Mouse (Mus musculus) forebrain, embryonic 12.5 days (tissue): ENCODE measurements at regions not wholly inside any gene's neighbourhood (a gene's known extent, or its start where the extent isn't known, plus 50 kb on each side); places are given as distances from the start of the nearest gene placed in this dataset.
"Not testable (repeated sequence)": the region's sequence is repeated elsewhere in the genome, so short reads cannot be mapped to it uniquely, and the experiment has no call there.

Source experiments
- ATAC-seq: fragments of 200-750 bp; cut with Nextera tagmentation; 2 replicates; pipeline ENCODE4 v1.8.0; 2017; ENCODE audit warnings: moderate TSS enrichment; ENCODE audit not compliant: low FRiP score
- H3K27ac ChIP-seq: fragments of 300-500 bp; sonication (generic); 2 replicates; pipeline ENCODE4 v1.5.1; 2016; ENCODE audit warnings: mild to moderate bottlenecking
- H3K27me3 ChIP-seq: fragments of 300-500 bp; sonication (generic); 2 replicates; pipeline ENCODE4 v1.6.1; 2016; ENCODE audit warnings: mild to moderate bottlenecking
- H3K36me3 ChIP-seq: fragments of 300-500 bp; sonication (generic); replicated peaks from 2 replicates; pipeline ENCODE4 v1.6.1; 2016; ENCODE audit warnings: mild to moderate bottlenecking
- H3K4me1 ChIP-seq: fragments of 300-500 bp; sonication (generic); 2 replicates; pipeline ENCODE4 v1.6.1; 2016
- H3K4me2 ChIP-seq: fragments of 300-500 bp; sonication (generic); 2 replicates; pipeline ENCODE4 v1.6.1; 2016; ENCODE audit warnings: mild to moderate bottlenecking, moderate library complexity
- H3K4me3 ChIP-seq: fragments of 300-500 bp; sonication (generic); replicated peaks from 2 replicates; pipeline ENCODE4 v1.5.1; 2016; ENCODE audit warnings: mild to moderate bottlenecking
- H3K9ac ChIP-seq: fragments of 300-500 bp; sonication (generic); 2 replicates; pipeline ENCODE4 v1.6.1; 2016; ENCODE audit warnings: mild to moderate bottlenecking
- H3K9me3 ChIP-seq: fragments of 300-500 bp; sonication (generic); 2 replicates; pipeline ENCODE4 v1.6.1; 2016
- WGBS: fragments of 180-500 bp; shearing (Covaris S2); methylation state at CpG from one replicate; pipeline ENCODE4 v1.1.7; 2016; 5-methylcytosine and 5-hydroxymethylcytosine counted together

GRCm38 (mm10) chr13:39425944-39426343, 465.3 kb upstream of the Slc35b3 start:
- Histone ChIP-seq H3K9me3 (no peaks in the 10 kb centered on the region), H3K27me3 (no peaks in the 10 kb centered on the region), H3K27ac (no peak overlapping the region), H3K36me3 (no peaks in the 10 kb centered on the region), H3K4me2 (no peak overlapping the region), H3K9ac (no peak overlapping the region), H3K4me1 (no peaks in the 10 kb centered on the region), H3K4me3 (no peak overlapping the region)
- no peak for ATAC-seq
- 70% methylated on average over 6 of the region's 6 CpGs for WGBS

- H3K9me3 ChIP-seq: no peaks in the 10 kb centered on the region
- H3K9ac ChIP-seq: no peak overlapping the region
- H3K36me3 ChIP-seq: no peaks in the 10 kb centered on the region
- no peaks in the 10 kb centered on the region for H3K4me1 ChIP-seq
- no peak overlapping the region for H3K4me3 ChIP-seq
- no peak for ATAC-seq
- no peak overlapping the region for H3K27ac ChIP-seq
- peaks cover 3% of the 10 kb centered on the region; the same call in 1 of the 2 replicates for H3K27me3 ChIP-seq
- WGBS: 56% methylated on average over 7 of the region's 7 CpGs
- no peak overlapping the region for H3K4me2 ChIP-seq
Measured at GRCm38 (mm10) chr13:39418127-39418526, 457.5 kb upstream of the Slc35b3 start.

- H3K9me3 ChIP-seq: no peaks in the 10 kb centered on the region
- ATAC-seq: no peak
- H3K36me3 ChIP-seq: no peaks in the 10 kb centered on the region
- WGBS: 50% methylated on average over 14 of the region's 14 CpGs
- no peaks in the 10 kb centered on the region for H3K4me1 ChIP-seq
- H3K4me2 ChIP-seq: no peak overlapping the region
- H3K4me3 ChIP-seq: no peak overlapping the region
- H3K9ac ChIP-seq: no peak overlapping the region
- peaks cover 12% of the 10 kb centered on the region for H3K27me3 ChIP-seq
- no peak overlapping the region for H3K27ac ChIP-seq
Measured at GRCm38 (mm10) chr13:39411471-39412251, 451.0 kb upstream of the Slc35b3 start.

- Histone ChIP-seq H3K4me1 (no peaks in the 10 kb centered on the region), H3K9me3 (no peaks in the 10 kb centered on the region), H3K27me3 (no peaks in the 10 kb centered on the region), H3K9ac (no peak overlapping the region), H3K36me3 (no peaks in the 10 kb centered on the region), H3K4me2 (no peak overlapping the region), H3K27ac (no peak overlapping the region), H3K4me3 (no peak overlapping the region)
- no peak for ATAC-seq
- 96% methylated on average over 3 of the region's 3 CpGs for WGBS
Measured at GRCm38 (mm10) chr13:39392589-39392988, 431.9 kb upstream of the Slc35b3 start.

- 88% methylated on average over 1 of the region's 1 CpGs for WGBS
- not testable (repeated sequence) for H3K4me1 ChIP-seq, H3K36me3 ChIP-seq, H3K4me2 ChIP-seq, H3K4me3 ChIP-seq, H3K9ac ChIP-seq, H3K9me3 ChIP-seq, H3K27me3 ChIP-seq, ATAC-seq, H3K27ac ChIP-seq
Measured at GRCm38 (mm10) chr13:39392151-39392550, 431.5 kb upstream of the Slc35b3 start.

- H3K36me3 ChIP-seq: no peaks in the 10 kb centered on the region
- H3K4me3 ChIP-seq: no peak overlapping the region
- ATAC-seq: no peak
- no peak overlapping the region for H3K4me2 ChIP-seq
- no peak overlapping the region for H3K9ac ChIP-seq
- no peaks in the 10 kb centered on the region for H3K4me1 ChIP-seq
- no peaks in the 10 kb centered on the region for H3K9me3 ChIP-seq
- no peak overlapping the region for H3K27ac ChIP-seq
- H3K27me3 ChIP-seq: no peaks in the 10 kb centered on the region
- 87% methylated on average over 8 of the region's 8 CpGs for WGBS
Measured at GRCm38 (mm10) chr13:39376677-39377076, 416.0 kb upstream of the Slc35b3 start.

- Histone ChIP-seq H3K4me1 (no peaks in the 10 kb centered on the region), H3K9me3 (no peaks in the 10 kb centered on the region), H3K4me3 (no peak overlapping the region), H3K27ac (no peak overlapping the region), H3K9ac (no peak overlapping the region), H3K36me3 (no peaks in the 10 kb centered on the region), H3K27me3 (no peaks in the 10 kb centered on the region), H3K4me2 (no peak overlapping the region)
- no peak for ATAC-seq
- WGBS: 90% methylated on average over 6 of the region's 6 CpGs
Measured at GRCm38 (mm10) chr13:39376269-39376668, 415.6 kb upstream of the Slc35b3 start.

GRCm38 (mm10) chr13:39372565-39372964, 411.9 kb upstream of the Slc35b3 start:
- no peak overlapping the region for H3K9ac ChIP-seq
- no peak overlapping the region for H3K4me3 ChIP-seq
- H3K4me2 ChIP-seq: no peak overlapping the region
- H3K27ac ChIP-seq: no peak overlapping the region
- no peaks in the 10 kb centered on the region for H3K27me3 ChIP-seq
- H3K36me3 ChIP-seq: no peaks in the 10 kb centered on the region
- no peak for ATAC-seq
- no peaks in the 10 kb centered on the region for H3K9me3 ChIP-seq
- no peaks in the 10 kb centered on the region for H3K4me1 ChIP-seq
- WGBS: 75% methylated on average over 3 of the region's 3 CpGs

- no peak overlapping the region for H3K4me2 ChIP-seq
- 69% methylated on average over 4 of the region's 4 CpGs for WGBS
- no peaks in the 10 kb centered on the region; the same call in 1 of the 2 replicates for H3K4me1 ChIP-seq
- no peak overlapping the region for H3K4me3 ChIP-seq
- no peaks in the 10 kb centered on the region for H3K36me3 ChIP-seq
- no peak for ATAC-seq
- no peaks in the 10 kb centered on the region for H3K27me3 ChIP-seq
- no peak overlapping the region for H3K27ac ChIP-seq
- no peak overlapping the region for H3K9ac ChIP-seq
- no peaks in the 10 kb centered on the region for H3K9me3 ChIP-seq
Measured at GRCm38 (mm10) chr13:39363637-39364036, 403.0 kb upstream of the Slc35b3 start.

GRCm38 (mm10) chr13:39362536-39362935, 401.9 kb upstream of the Slc35b3 start:
- Histone ChIP-seq H3K4me1 (no peaks in the 10 kb centered on the region; the same call in 1 of the 2 replicates), H3K4me2 (peak overlapping the region; percentile 31), H3K9ac (no peak overlapping the region), H3K27me3 (no peaks in the 10 kb centered on the region), H3K27ac (no peak overlapping the region), H3K4me3 (no peak overlapping the region), H3K36me3 (no peaks in the 10 kb centered on the region), H3K9me3 (no peaks in the 10 kb centered on the region)
- whole genome bisulfite sequencing: 42% methylated on average over 13 of the region's 13 CpGs
- no peak for ATAC-seq

GRCm38 (mm10) chr13:39351606-39352005, 390.9 kb upstream of the Slc35b3 start:
- Histone ChIP-seq H3K36me3 (no peaks in the 10 kb centered on the region), H3K9ac (no peak overlapping the region), H3K4me2 (no peak overlapping the region), H3K9me3 (no peaks in the 10 kb centered on the region), H3K4me1 (no peaks in the 10 kb centered on the region), H3K27me3 (no peaks in the 10 kb centered on the region), H3K4me3 (no peak overlapping the region), H3K27ac (no peak overlapping the region)
- ATAC-seq: no peak
- 70% methylated on average over 2 of the region's 2 CpGs for WGBS

- Histone ChIP-seq H3K9ac (no peak overlapping the region), H3K4me3 (no peak overlapping the region), H3K4me2 (no peak overlapping the region), H3K9me3 (no peaks in the 10 kb centered on the region), H3K27me3 (no peaks in the 10 kb centered on the region), H3K36me3 (no peaks in the 10 kb centered on the region), H3K27ac (no peak overlapping the region), H3K4me1 (no peaks in the 10 kb centered on the region)
- WGBS: 75% methylated on average over 12 of the region's 12 CpGs
- no peak for ATAC-seq
Measured at GRCm38 (mm10) chr13:39350668-39351067, 390.0 kb upstream of the Slc35b3 start.

- ATAC-seq: no peak
- 78% methylated on average over 6 of the region's 6 CpGs for WGBS
- no peaks in the 10 kb centered on the region for H3K36me3 ChIP-seq
- no peak overlapping the region for H3K4me3 ChIP-seq
- H3K27ac ChIP-seq: no peak overlapping the region
- no peak overlapping the region for H3K4me2 ChIP-seq
- H3K9ac ChIP-seq: no peak overlapping the region
- H3K4me1 ChIP-seq: no peaks in the 10 kb centered on the region
- no peaks in the 10 kb centered on the region for H3K27me3 ChIP-seq
- H3K9me3 ChIP-seq: no peaks in the 10 kb centered on the region
Measured at GRCm38 (mm10) chr13:39347761-39348160, 387.1 kb upstream of the Slc35b3 start.
